Mouse (Mus musculus): ENCODE data around the gene Vmn1r236. TPM values are rescaled to one million over a fixed set of nuclear protein-coding genes. Genes with fewer than 3 reads are reported as not detected.
A peak's percentile ranks its signal among the peaks of the same experiment; 100 is the strongest.

Gene Vmn1r236
- total RNA-seq (2021), result not detected
- long read RNA-seq, experiment 1, result 0 reads
- long read RNA-seq, experiment 2, result 0 reads

DNA sequence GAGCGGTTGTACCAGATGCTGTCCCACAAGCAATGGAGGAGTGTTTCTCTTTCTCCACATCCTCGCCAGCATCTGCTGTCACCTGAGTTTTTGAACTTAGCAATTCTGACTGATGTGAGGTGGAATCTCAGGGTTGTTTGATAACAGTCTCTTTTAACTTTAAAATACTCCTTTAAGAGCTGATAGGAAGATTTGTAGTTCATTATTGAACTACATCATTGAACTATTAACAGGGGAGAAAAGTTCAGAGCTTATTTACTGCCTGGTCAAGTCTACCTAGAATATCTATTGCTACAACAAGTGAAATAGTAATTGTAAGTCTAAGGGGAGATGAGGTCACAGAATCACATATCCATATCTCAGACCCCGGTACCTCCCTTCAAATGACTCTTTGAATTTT lies at the start of gene Vmn1r236:
Gene Vmn1r236, plus strand, starts transcription at position 301 of the 400 bp plus-strand sequence.
- DNase-seq, result no peak

DNA sequence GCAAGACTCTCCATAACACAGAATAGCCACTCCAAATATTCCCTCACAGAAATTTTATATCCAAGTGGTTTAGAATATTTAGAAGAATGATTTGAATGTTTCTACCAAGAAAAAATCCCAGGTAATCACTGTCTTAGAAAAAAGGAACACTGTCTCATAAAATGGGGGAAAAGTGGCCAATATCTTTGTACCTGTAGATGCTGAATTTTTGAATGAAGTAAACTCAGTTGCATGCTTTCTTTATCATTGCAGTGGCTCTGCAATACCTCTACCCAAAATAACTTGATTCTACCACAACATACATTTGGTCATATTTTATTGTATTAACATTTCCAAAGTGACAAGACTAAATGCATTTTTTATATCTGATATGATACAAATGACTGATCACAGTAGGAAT lies 26.6 kb upstream of the Vmn1r236 start, which contains the start of gene Vmn1r235:
Gene Vmn1r235, plus strand, starts transcription at position 301 of the 400 bp plus-strand sequence.
- DNase-seq, result no peak

DNA sequence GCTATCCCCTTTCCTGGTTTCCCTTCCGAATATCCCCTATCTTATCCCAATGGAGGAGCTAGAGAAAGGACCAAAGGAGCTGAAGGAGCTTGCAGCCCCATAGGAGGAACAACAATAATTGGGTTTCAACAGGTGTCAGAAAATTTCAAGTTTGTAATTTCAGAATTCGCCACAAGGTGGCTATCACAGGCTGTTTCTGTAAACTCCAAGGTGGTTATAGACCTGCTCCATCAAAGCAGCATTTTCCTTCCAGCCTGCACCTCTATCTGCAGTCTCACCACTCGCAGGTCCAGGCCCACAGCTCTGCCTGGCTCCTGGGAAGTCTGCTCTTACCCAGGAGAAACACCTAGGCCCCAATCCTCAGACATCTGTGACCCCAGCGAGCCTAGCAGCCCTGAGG lies 10.6 kb upstream of the Vmn1r236 start:
- peak in 1 of 2 experiments; percentile 28 for DNase-seq

DNA sequence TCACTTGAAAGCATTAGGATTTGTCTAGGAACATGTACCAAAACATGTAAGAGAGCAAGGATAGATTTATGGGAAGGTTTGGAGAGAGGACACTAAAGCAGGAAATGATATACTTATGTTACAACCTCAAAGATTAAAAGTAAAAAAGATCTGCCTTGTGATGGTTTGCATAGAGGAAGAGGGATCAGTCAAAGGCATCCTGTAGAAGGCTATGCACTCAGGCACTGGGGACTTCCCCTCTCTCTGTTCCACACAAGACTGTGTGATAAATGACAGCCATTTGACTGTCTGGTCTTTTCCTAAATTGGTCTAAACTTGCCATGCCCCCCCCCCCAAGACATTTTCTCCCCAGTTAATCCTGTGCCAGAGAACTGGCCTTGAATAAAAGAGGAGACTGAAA lies 1.7 kb downstream of the Vmn1r236 start:
- no peak for DNase-seq

DNA sequence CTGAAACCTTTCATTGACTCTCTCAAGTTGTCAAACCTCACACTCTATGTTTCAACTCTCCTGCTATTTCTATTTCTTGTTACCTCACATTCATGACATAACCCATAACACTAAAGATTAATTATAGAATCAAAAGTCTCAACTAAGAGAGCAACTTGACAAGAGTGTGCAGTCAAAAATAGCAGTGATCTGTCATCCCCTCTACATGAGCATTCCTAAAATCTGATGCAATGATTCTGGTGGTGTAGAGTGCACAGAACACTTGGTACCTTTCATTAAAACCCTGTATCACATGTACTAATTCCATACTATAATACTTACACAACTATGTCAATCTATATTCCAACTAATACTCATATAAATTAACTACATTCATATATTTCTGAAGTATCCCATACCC lies 7.0 kb downstream of the Vmn1r236 start:
- no peak for DNase-seq

DNA sequence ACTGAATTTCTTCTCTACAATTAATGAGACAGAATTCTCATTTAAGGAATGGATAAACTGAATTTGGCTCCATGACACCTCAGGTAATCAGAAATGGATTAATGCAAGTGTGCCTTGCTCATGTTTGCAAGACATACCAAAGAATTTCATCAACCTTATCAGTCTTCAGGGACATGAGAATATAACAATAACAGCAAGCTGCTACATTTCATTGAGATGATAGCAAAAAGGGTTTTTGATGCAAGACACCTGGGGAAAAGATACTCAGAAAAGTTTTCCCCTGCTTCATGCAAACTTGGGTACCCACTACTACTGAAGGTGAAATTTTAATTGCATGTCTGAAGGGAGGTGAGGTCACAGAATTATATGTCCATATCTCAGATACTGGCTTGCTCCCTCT lies 28.8 kb downstream of the Vmn1r236 start, which contains the start of gene Vmn1r237:
Gene Vmn1r237, plus strand, starts transcription at position 301 of the 400 bp plus-strand sequence.
- no peak for DNase-seq

Small RNA genes lying within 50 kb of the gene (microRNA-seq; reads per million reads assigned to microRNA genes)
- gene Gm26384, result not detected

Other genes with a start within 250 kb of the Vmn1r236 start
- gene Vmn1r234, start 56.9 kb upstream of the Vmn1r236 start, total RNA-seq (2021), result not detected
- not detected for gene Vmn1r235, start 26.5 kb upstream of the Vmn1r236 start, total RNA-seq (2021)
- gene Vmn1r237, start 28.9 kb downstream of the Vmn1r236 start, total RNA-seq (2021), result not detected
- 1 to 10 TPM; 3.0 to 5.5 TPM for gene Zfp677, start 100.8 kb downstream of the Vmn1r236 start, total RNA-seq (2021)
- 1 to 10 TPM; 2.4 to 2.5 TPM for gene Zfp54, start 140.3 kb downstream of the Vmn1r236 start, total RNA-seq (2021)
- 1 to 10 TPM; 7.3 TPM for gene Zfp51, start 167.4 kb downstream of the Vmn1r236 start, total RNA-seq (2021)
- gene Zfp53, start 206.1 kb downstream of the Vmn1r236 start, total RNA-seq (2021), result 1 to 10 TPM; 3.5 to 3.9 TPM

Measured in adrenal gland, postnatal 36 days (tissue).